Mouse (Mus musculus): ENCODE data around the gene Zfp963. TPM values are rescaled to one million over a fixed set of nuclear protein-coding genes. Genes with fewer than 3 reads are reported as not detected.
A peak's percentile ranks its signal among the peaks of the same experiment; 100 is the strongest.

Zfp963 gene
- polyA plus RNA-seq, 1 experiment from 2014 or later: 4.2 TPM

DNA sequence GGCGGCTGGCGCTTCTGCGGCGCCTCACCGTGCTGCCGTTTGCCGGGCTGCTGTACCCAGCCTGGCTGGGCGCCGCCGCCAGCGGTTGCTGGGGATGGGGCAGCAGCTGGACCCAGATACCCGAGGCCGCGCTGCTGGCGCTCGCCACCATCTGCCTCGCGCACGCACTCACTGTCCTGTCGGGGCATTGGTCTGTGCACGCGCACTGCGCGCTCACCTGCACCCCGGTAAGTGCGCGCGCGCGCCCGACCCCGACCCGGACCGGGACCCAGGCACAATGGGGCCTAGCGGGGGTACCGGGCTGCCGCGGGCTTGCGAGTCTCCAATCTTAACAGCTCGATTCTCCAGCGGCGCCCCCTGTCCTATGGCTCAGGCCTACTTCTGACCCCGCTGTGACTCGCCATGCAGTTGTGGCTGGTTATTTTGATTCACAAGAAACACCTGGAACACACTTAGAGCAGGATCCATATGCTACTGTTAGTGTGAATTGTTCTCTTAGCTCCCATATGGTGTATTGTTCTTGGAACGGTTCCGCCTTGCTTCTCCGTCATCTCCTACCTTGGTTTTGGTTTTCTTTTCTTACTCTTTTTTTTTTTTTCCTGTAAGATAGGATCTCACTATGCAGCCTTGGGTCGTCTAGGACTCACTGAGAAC, 41.8 kb upstream of the Zfp963 start:
- H3K4me1 ChIP-seq (ENCODE audit: control insufficient read depth in 2 of 2, insufficient read depth in 2 of 2, low read length in 2 of 2): peaks cover 4 to 19% of the 10 kb centered on the region in 2 experiments; a peak in 3 of 4 replicates
- H3K4me2 ChIP-seq (ENCODE audit: low read length): peak overlapping the region; percentile 83
- H3K9me3 ChIP-seq (ENCODE audit: control insufficient read depth, low read length): no peaks in the 10 kb centered on the region
- H3K9ac ChIP-seq (ENCODE audit: low read length): peak overlapping the region; percentile 90
- H3K4me3 ChIP-seq (ENCODE audit: control insufficient read depth in 1 of 2, insufficient read depth in 1 of 2, low read depth in 1 of 2, low read length in 2 of 2): peak overlapping the region; percentile 73 to 82
- peak overlapping the region; percentile 63 to 86 for H3K27ac ChIP-seq (replicated peaks in 1 of 2; ENCODE audit: control insufficient read depth in 1 of 2, insufficient read depth in 1 of 2, low read depth in 2 of 2, low read length in 2 of 2)
- peak; percentile 49; the same call in 1 of the 2 replicates for ATAC-seq (ENCODE audit: insufficient number of reproducible peaks, insufficient read depth, low FRiP score, low read depth)
- no peaks in the 10 kb centered on the region for H3K27me3 ChIP-seq (ENCODE audit: control insufficient read depth, insufficient read depth, low read length)
- H3K36me3 ChIP-seq (ENCODE audit: control insufficient read depth, insufficient read depth, low read length): peaks cover 33% of the 10 kb centered on the region
- under 1% methylated on average over 40 of the region's 48 CpGs for WGBS

DNA sequence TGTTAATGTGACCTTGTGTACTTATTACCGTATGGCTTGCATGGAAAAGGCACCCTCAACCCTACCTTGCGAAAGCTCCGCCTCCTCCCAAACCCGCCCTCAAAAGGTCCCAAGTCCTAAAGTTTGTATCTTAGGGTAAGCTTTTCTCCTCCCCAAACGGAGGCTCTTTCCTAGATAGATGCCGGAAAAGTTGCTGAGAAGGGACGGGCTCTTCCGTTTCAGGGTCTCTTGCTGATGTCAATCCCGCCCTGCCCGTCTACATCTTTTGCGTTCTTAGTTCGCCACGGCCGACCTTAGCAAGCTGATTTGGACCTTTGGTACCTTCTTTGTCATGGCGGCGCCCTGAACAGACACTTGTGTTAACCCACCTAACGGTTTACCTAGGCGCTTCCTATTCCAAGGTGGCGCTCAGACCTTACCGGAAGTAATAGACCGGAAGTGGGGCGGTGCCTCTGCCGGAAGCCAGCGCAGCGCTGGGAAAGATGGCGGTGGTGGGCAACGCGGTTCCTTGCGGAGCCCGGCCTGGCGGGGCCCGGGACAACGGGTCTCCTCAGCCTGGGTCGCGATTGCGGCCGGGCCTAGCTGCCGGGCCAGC, 41.1 kb upstream of the Zfp963 start, which contains the start of the genes Atp13a1 and Zfp866:
Gene Atp13a1, plus strand, starts transcription at position 391 of the 595 bp plus-strand sequence.
Gene Zfp866, minus strand, starts transcription at position 406 of the 595 bp plus-strand sequence.
- H3K4me2 ChIP-seq (ENCODE audit: low read length): peak within 1 kb of the TSS; percentile 83
- peak; percentile 82 for ATAC-seq (ENCODE audit: insufficient number of reproducible peaks, insufficient read depth, low FRiP score, low read depth)
- peak within 1 kb of the TSS; percentile 73 to 82 for H3K4me3 ChIP-seq (ENCODE audit: control insufficient read depth in 1 of 2, insufficient read depth in 1 of 2, low read depth in 1 of 2, low read length in 2 of 2)
- peaks cover 4 to 19% of the 10 kb centered on the region in 2 experiments; a peak in 3 of 4 replicates for H3K4me1 ChIP-seq (ENCODE audit: control insufficient read depth in 2 of 2, insufficient read depth in 2 of 2, low read length in 2 of 2)
- H3K27ac ChIP-seq (replicated peaks in 1 of 2; ENCODE audit: control insufficient read depth in 1 of 2, insufficient read depth in 1 of 2, low read depth in 2 of 2, low read length in 2 of 2): peak within 1 kb of the TSS; percentile 85 to 86
- H3K9ac ChIP-seq (ENCODE audit: low read length): peak within 1 kb of the TSS; percentile 90
- WGBS: under 1% methylated on average over 38 of the region's 38 CpGs
- no peaks in the 10 kb centered on the region for H3K9me3 ChIP-seq (ENCODE audit: control insufficient read depth, low read length)
- H3K27me3 ChIP-seq (ENCODE audit: control insufficient read depth, insufficient read depth, low read length): no peaks in the 10 kb centered on the region
- peaks cover 26% of the 10 kb centered on the region for H3K36me3 ChIP-seq (ENCODE audit: control insufficient read depth, insufficient read depth, low read length)

DNA sequence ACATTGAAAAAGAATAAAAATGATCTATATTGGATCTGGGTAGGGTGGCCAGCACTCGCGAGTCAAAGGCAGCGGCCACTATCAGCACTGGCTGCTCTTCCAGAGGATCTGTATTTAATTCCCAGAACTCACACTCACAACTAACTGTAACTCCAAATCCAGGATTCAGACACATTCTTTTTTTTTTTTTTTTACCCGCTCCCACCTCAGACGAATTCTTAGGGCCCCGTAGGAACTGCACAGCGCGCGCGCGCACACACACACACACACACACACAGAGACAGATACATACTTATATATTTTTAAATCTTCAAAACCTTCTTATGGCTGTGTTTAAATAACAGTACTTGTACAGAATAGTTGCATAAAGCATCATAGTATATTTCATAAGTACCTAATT, 40.6 kb upstream of the Zfp963 start:
- Histone ChIP-seq H3K4me2 (ENCODE audit: low read length) (peak overlapping the region; percentile 83), H3K9ac (ENCODE audit: low read length) (peak overlapping the region; percentile 90), H3K27ac (replicated peaks in 1 of 2; ENCODE audit: control insufficient read depth in 1 of 2, insufficient read depth in 1 of 2, low read depth in 2 of 2, low read length in 2 of 2) (peak overlapping the region in 1 of 2 experiments; percentile 86; a peak in 2 of 4 replicates), H3K36me3 (ENCODE audit: control insufficient read depth, insufficient read depth, low read length) (peaks cover 21% of the 10 kb centered on the region), H3K9me3 (ENCODE audit: control insufficient read depth, low read length) (no peaks in the 10 kb centered on the region), H3K4me3 (ENCODE audit: control insufficient read depth in 1 of 2, insufficient read depth in 1 of 2, low read depth in 1 of 2, low read length in 2 of 2) (peak overlapping the region; percentile 73 to 82), H3K4me1 (ENCODE audit: control insufficient read depth in 2 of 2, insufficient read depth in 2 of 2, low read length in 2 of 2) (peaks cover 4 to 19% of the 10 kb centered on the region in 2 experiments; a peak in 3 of 4 replicates), H3K27me3 (ENCODE audit: control insufficient read depth, insufficient read depth, low read length) (no peaks in the 10 kb centered on the region)
- 27% methylated on average over 11 of the region's 11 CpGs for WGBS
- ATAC-seq (ENCODE audit: insufficient number of reproducible peaks, insufficient read depth, low FRiP score, low read depth): no peak

DNA sequence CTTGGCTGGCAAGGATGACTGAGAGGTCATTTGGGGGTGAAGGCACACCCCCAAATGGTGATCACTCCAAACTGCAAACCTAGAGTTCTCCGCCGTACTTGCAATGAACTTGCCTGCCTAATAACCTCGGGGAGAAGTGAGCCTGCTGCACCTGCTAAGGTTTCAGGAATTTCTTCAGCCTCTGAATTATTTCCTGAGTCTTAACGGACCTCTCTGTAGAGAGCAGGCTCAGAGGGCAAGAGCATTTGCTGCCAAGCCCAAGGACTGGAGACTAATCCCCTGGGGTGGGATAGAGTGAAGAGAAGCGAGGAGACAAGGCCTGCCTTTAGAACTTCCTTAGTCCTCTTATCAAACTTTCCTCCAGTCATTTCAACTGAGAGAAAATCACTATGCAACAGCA, 40.0 kb upstream of the Zfp963 start:
- H3K9ac ChIP-seq (ENCODE audit: low read length): peak overlapping the region; percentile 90; the same call in 1 of the 2 replicates

DNA sequence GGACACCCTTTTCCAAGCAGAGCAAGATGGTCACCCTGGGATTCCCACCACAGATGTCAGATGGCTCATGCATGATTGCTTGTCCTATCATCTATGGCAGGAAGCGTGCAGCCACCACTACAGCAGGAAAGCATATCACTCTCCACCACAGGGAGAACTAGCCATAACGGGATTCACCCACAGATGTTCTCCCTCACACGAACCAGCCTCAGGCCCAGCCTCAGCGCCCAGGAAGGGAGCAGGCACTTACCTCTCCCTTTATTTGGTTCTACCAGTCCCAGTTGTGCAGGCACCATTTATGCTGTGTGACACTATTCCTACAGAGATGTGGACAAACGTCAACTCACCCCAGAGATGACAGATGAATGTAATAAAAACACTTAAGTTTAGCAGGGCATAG, 39.3 kb upstream of the Zfp963 start:
- Histone ChIP-seq H3K27ac (replicated peaks in 1 of 2; ENCODE audit: control insufficient read depth in 1 of 2, insufficient read depth in 1 of 2, low read depth in 2 of 2, low read length in 2 of 2) (no peak overlapping the region), H3K4me1 (ENCODE audit: control insufficient read depth in 2 of 2, insufficient read depth in 2 of 2, low read length in 2 of 2) (peaks cover 4 to 19% of the 10 kb centered on the region in 2 experiments; a peak in 3 of 4 replicates)
- WGBS: 86% methylated on average over 5 of the region's 5 CpGs

More for the DNA sequence above, 40.0 kb upstream of the Zfp963 start:
- H3K27ac ChIP-seq (replicated peaks in 1 of 2; ENCODE audit: control insufficient read depth in 1 of 2, insufficient read depth in 1 of 2, low read depth in 2 of 2, low read length in 2 of 2): 0 out of 4 replicates have a peak overlapping the region, but pooled peaks of 1 of the 2 experiments have one; percentile 86
- whole genome bisulfite sequencing: 50% methylated on average over 5 of the region's 5 CpGs
- peak overlapping the region; percentile 83; the same call in 1 of the 2 replicates for H3K4me2 ChIP-seq (ENCODE audit: low read length)
- H3K4me1 ChIP-seq (ENCODE audit: control insufficient read depth in 2 of 2, insufficient read depth in 2 of 2, low read length in 2 of 2): peaks cover 4 to 19% of the 10 kb centered on the region in 2 experiments; a peak in 3 of 4 replicates
- peak overlapping the region in 1 of 2 experiments; percentile 82; a peak in 1 of 4 replicates for H3K4me3 ChIP-seq (ENCODE audit: control insufficient read depth in 1 of 2, insufficient read depth in 1 of 2, low read depth in 1 of 2, low read length in 2 of 2)
- H3K27me3 ChIP-seq (ENCODE audit: control insufficient read depth, insufficient read depth, low read length): no peaks in the 10 kb centered on the region
- no peaks in the 10 kb centered on the region for H3K9me3 ChIP-seq (ENCODE audit: control insufficient read depth, low read length)
- H3K36me3 ChIP-seq (ENCODE audit: control insufficient read depth, insufficient read depth, low read length): peaks cover 15% of the 10 kb centered on the region
- ATAC-seq (ENCODE audit: insufficient number of reproducible peaks, insufficient read depth, low FRiP score, low read depth): no peak

DNA sequence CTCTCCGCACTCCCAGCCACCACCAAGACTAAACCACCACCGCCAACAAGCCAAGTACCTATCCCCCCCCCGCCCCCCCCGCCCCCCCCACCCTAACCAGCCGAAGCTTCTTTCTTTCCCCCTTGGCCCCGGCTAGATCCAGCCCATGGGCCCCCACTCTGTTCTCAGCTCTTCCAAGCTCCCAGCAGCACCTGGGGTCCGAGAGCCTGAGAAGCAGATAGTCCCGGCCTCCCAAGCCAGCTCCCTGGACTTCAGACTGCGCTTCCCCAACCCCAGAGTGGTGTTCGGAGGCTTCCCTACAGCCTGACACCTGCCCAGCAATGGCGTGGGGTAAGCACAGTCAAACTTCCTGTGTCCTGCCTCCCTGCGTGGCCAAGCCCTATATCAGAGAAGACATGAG, 27.3 kb upstream of the Zfp963 start:
- no peaks in the 10 kb centered on the region for H3K36me3 ChIP-seq (ENCODE audit: control insufficient read depth, insufficient read depth, low read length)
- H3K4me2 ChIP-seq (ENCODE audit: low read length): no peak overlapping the region
- H3K4me1 ChIP-seq (ENCODE audit: control insufficient read depth in 2 of 2, insufficient read depth in 2 of 2, low read length in 2 of 2): peaks cover 0 to 16% of the 10 kb centered on the region in 2 experiments; a peak in 2 of 4 replicates
- H3K27me3 ChIP-seq (ENCODE audit: control insufficient read depth, insufficient read depth, low read length): no peaks in the 10 kb centered on the region
- no peak overlapping the region for H3K4me3 ChIP-seq (ENCODE audit: control insufficient read depth in 1 of 2, insufficient read depth in 1 of 2, low read depth in 1 of 2, low read length in 2 of 2)
- no peak overlapping the region for H3K27ac ChIP-seq (replicated peaks in 1 of 2; ENCODE audit: control insufficient read depth in 1 of 2, insufficient read depth in 1 of 2, low read depth in 2 of 2, low read length in 2 of 2)
- no peaks in the 10 kb centered on the region for H3K9me3 ChIP-seq (ENCODE audit: control insufficient read depth, low read length)
- H3K9ac ChIP-seq (ENCODE audit: low read length): no peak overlapping the region
- no peak for ATAC-seq (ENCODE audit: insufficient number of reproducible peaks, insufficient read depth, low FRiP score, low read depth)
- 62% methylated on average over 12 of the region's 12 CpGs for WGBS

More for the DNA sequence above, 39.3 kb upstream of the Zfp963 start:
- Histone ChIP-seq H3K9ac (ENCODE audit: low read length) (no peak overlapping the region), H3K4me2 (ENCODE audit: low read length) (no peak overlapping the region), H3K36me3 (ENCODE audit: control insufficient read depth, insufficient read depth, low read length) (peaks cover 8% of the 10 kb centered on the region), H3K4me3 (ENCODE audit: control insufficient read depth in 1 of 2, insufficient read depth in 1 of 2, low read depth in 1 of 2, low read length in 2 of 2) (no peak overlapping the region), H3K9me3 (ENCODE audit: control insufficient read depth, low read length) (no peaks in the 10 kb centered on the region), H3K27me3 (ENCODE audit: control insufficient read depth, insufficient read depth, low read length) (no peaks in the 10 kb centered on the region)
- ATAC-seq (ENCODE audit: insufficient number of reproducible peaks, insufficient read depth, low FRiP score, low read depth): no peak

DNA sequence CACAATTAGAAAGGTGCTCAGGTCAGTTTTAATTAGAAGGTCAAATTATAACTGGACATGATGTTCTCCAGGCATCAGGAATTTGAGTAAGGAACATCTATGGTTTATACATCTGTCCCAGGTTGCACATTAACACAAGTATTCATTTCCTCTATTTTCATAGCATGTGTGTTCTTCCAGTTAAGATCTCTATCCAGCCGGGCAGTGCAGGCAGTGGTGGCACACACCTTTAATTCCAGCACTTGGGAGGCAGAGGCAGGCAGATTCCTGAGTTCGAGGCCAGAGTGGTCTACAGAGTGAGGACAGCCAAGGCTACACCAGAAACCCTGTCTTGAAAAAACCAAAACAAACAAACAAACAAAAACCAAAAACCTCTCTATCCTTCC, 25.4 kb upstream of the Zfp963 start:
- WGBS: 56% methylated on average over 2 of the region's 2 CpGs
- Histone ChIP-seq H3K27ac (replicated peaks in 1 of 2; ENCODE audit: control insufficient read depth in 1 of 2, insufficient read depth in 1 of 2, low read depth in 2 of 2, low read length in 2 of 2) (peak overlapping the region in 1 of 2 experiments; percentile 19; a peak in 1 of 4 replicates), H3K9me3 (ENCODE audit: control insufficient read depth, low read length) (no peaks in the 10 kb centered on the region), H3K9ac (ENCODE audit: low read length) (peak overlapping the region; percentile 96; the same call in 1 of the 2 replicates), H3K4me3 (ENCODE audit: control insufficient read depth in 1 of 2, insufficient read depth in 1 of 2, low read depth in 1 of 2, low read length in 2 of 2) (peak overlapping the region in 1 of 2 experiments; percentile 83; a peak in 1 of 4 replicates), H3K36me3 (ENCODE audit: control insufficient read depth, insufficient read depth, low read length) (no peaks in the 10 kb centered on the region), H3K4me2 (ENCODE audit: low read length) (peak overlapping the region; percentile 53), H3K4me1 (ENCODE audit: control insufficient read depth in 2 of 2, insufficient read depth in 2 of 2, low read length in 2 of 2) (peaks cover 0 to 17% of the 10 kb centered on the region in 2 experiments; a peak in 2 of 4 replicates), H3K27me3 (ENCODE audit: control insufficient read depth, insufficient read depth, low read length) (no peaks in the 10 kb centered on the region)
- ATAC-seq (ENCODE audit: insufficient number of reproducible peaks, insufficient read depth, low FRiP score, low read depth): no peak

All from heart, embryonic 14.5 days (tissue).